Mouse (Mus musculus) stomach, embryonic 16.5 days (tissue): ENCODE results near the gene Por. TPM values are rescaled to one million over a fixed set of nuclear protein-coding genes. Genes with fewer than 3 reads are reported as not detected.
A peak's percentile ranks its signal among the peaks of the same experiment; 100 is the strongest.

Source experiments
- ATAC-seq: fragments of 200-750 bp; cut with Nextera tagmentation; 2 replicates; pipeline ENCODE4 v1.8.0; 2017; ENCODE audit warnings: moderate number of reproducible peaks, moderate TSS enrichment; ENCODE audit not compliant: insufficient read depth, low FRiP score
- H3K27ac ChIP-seq: fragments of 300-500 bp; sonication (generic); 2 replicates; pipeline ENCODE4 v1.5.1; 2014; ENCODE audit warnings: low read length
- H3K27me3 ChIP-seq: fragments of 300-500 bp; sonication (generic); 2 replicates; pipeline ENCODE4 v1.6.1; 2014; ENCODE audit warnings: low read length, control low read depth, mixed read lengths; ENCODE audit not compliant: control insufficient read depth, insufficient read depth
- H3K36me3 ChIP-seq: fragments of 300-500 bp; sonication (generic); 2 replicates; pipeline ENCODE4 v1.6.1; 2014; ENCODE audit warnings: low read length; ENCODE audit not compliant: control insufficient read depth, insufficient read depth
- H3K4me1 ChIP-seq: fragments of 300-500 bp; sonication (generic); 2 replicates; pipeline ENCODE4 v1.6.1; 2014; ENCODE audit warnings: low read length, control low read depth, mixed read lengths; ENCODE audit not compliant: control insufficient read depth, insufficient read depth
- H3K4me2 ChIP-seq: fragments of 300-500 bp; sonication (generic); 2 replicates; pipeline ENCODE4 v1.6.1; 2014; ENCODE audit warnings: low read depth, low read length, mixed read lengths
- H3K4me3 ChIP-seq: fragments of 300-500 bp; sonication (generic); replicated peaks from 2 replicates; pipeline ENCODE4 v1.5.1; 2014; ENCODE audit warnings: mild to moderate bottlenecking, low read length
- H3K9ac ChIP-seq: fragments of 300-500 bp; sonication (generic); 2 replicates; pipeline ENCODE4 v1.6.1; 2014; ENCODE audit warnings: low read length
- H3K9me3 ChIP-seq: fragments of 300-500 bp; sonication (generic); replicated peaks from 2 replicates; pipeline ENCODE4 v1.6.1; 2016; ENCODE audit warnings: low read length, control low read depth; ENCODE audit not compliant: control insufficient read depth
- WGBS: fragments of 180-500 bp; shearing (Covaris S2); extraction: QIAGEN DNeasy Blood & Tissue Kit; methylation state at CpG from one replicate; pipeline ENCODE4 v1.1.7; 2014; 5-methylcytosine and 5-hydroxymethylcytosine counted together
- polyA plus RNA-seq: library from polyadenylated mRNA; unstranded; fragments of >200 nt; fragmentation: Nextera tagmentation; extraction: Ambion mirVana; gene quantifications from 2 replicates; pipeline ENCODE4 v1.2.1, GENCODE M21; 2015

The Por gene
- polyA plus RNA-seq, 1 experiment from 2014 or later: 136 TPM

GRCm38 (mm10) chr5:135648461-135649308 lies 21.1 kb upstream of the Por start:
- 71% methylated on average over 9 of the region's 9 CpGs for whole genome bisulfite sequencing
- no peak overlapping the region for H3K27ac ChIP-seq
- H3K36me3 ChIP-seq: no peaks in the 10 kb centered on the region
- H3K4me2 ChIP-seq: no peak overlapping the region
- H3K9ac ChIP-seq: no peak overlapping the region
- H3K27me3 ChIP-seq: no peaks in the 10 kb centered on the region
- no peak for ATAC-seq
- no peak overlapping the region for H3K4me3 ChIP-seq
- no peaks in the 10 kb centered on the region for H3K9me3 ChIP-seq
- H3K4me1 ChIP-seq: 0 out of 2 replicates have a peak, but pooled peaks cover 4% of the 10 kb centered on the region

DNA sequence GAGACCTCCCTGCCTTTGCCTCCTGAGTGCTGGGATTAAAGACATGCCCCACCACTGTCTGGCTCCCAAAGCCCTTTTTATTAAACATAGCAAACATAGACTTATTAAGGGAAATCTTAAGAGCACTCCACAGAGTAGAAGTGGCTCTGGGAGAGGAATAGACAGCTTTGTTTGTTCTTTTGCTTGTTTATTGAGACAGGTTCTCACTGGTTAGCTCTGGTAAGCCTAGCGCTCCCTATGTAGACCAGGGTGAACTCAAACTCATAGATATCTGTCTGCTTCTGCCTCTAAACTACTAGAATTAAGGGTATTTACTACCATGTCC lies 20.6 kb upstream of the Por start:
- Histone ChIP-seq H3K9ac (no peak overlapping the region), H3K36me3 (no peaks in the 10 kb centered on the region), H3K9me3 (no peaks in the 10 kb centered on the region), H3K4me1 (0 out of 2 replicates have a peak, but pooled peaks cover 4% of the 10 kb centered on the region), H3K4me3 (no peak overlapping the region), H3K27ac (no peak overlapping the region), H3K27me3 (no peaks in the 10 kb centered on the region), H3K4me2 (no peak overlapping the region)
- no peak for ATAC-seq
- 93% methylated on average over 1 of the region's 1 CpGs for WGBS

- 71% methylated on average over 3 of the region's 3 CpGs for WGBS
- Histone ChIP-seq H3K27ac (no peak overlapping the region), H3K4me1 (no peaks in the 10 kb centered on the region), H3K27me3 (no peaks in the 10 kb centered on the region), H3K9ac (no peak overlapping the region), H3K9me3 (no peaks in the 10 kb centered on the region), H3K36me3 (no peaks in the 10 kb centered on the region), H3K4me2 (no peak overlapping the region), H3K4me3 (no peak overlapping the region)
- ATAC-seq: no peak
These were observed 18.3 kb upstream of the Por start for GRCm38 (mm10) chr5:135651536-135651935.

GRCm38 (mm10) chr5:135653209-135653608 lies 16.6 kb upstream of the Por start:
- Histone ChIP-seq H3K9ac (no peak overlapping the region), H3K4me1 (no peaks in the 10 kb centered on the region), H3K27ac (no peak overlapping the region), H3K9me3 (no peaks in the 10 kb centered on the region), H3K4me3 (no peak overlapping the region), H3K27me3 (no peaks in the 10 kb centered on the region), H3K4me2 (no peak overlapping the region), H3K36me3 (no peaks in the 10 kb centered on the region)
- ATAC-seq: no peak
- 63% methylated on average over 2 of the region's 2 CpGs for WGBS

GRCm38 (mm10) chr5:135656046-135656445 lies 13.8 kb upstream of the Por start:
- Histone ChIP-seq H3K27ac (no peak overlapping the region), H3K4me2 (no peak overlapping the region), H3K4me3 (no peak overlapping the region), H3K27me3 (no peaks in the 10 kb centered on the region), H3K9me3 (no peaks in the 10 kb centered on the region), H3K4me1 (no peaks in the 10 kb centered on the region), H3K9ac (no peak overlapping the region), H3K36me3 (no peaks in the 10 kb centered on the region)
- 46% methylated on average over 5 of the region's 5 CpGs for whole genome bisulfite sequencing
- no peak for ATAC-seq

DNA sequence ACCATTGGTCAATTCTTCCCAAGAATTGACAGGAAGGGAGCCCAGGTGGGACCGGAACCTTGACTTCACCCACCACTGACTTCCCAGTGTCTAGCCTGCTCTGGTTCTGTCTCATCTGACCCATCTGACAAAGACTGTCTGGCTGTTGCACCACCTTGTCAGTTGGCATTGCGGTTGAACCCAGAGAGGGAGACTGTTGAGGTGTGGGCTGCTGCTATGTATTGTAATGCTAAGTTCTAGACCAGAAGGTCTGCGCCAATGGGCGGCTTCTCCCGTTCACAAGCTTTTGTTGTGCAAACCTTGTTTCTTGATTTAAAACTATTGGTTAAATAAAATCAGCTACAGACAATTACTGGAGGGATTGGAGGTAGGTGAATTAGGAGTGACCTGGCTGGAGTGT lies 12.7 kb upstream of the Por start:
- H3K4me1 ChIP-seq: no peaks in the 10 kb centered on the region
- H3K4me2 ChIP-seq: no peak overlapping the region
- no peak for ATAC-seq
- no peaks in the 10 kb centered on the region for H3K36me3 ChIP-seq
- WGBS: 92% methylated on average over 5 of the region's 5 CpGs
- no peak overlapping the region for H3K4me3 ChIP-seq
- H3K27me3 ChIP-seq: no peaks in the 10 kb centered on the region
- H3K27ac ChIP-seq: no peak overlapping the region
- no peaks in the 10 kb centered on the region for H3K9me3 ChIP-seq
- H3K9ac ChIP-seq: no peak overlapping the region

GRCm38 (mm10) chr5:135657703-135658373 lies 12.0 kb upstream of the Por start:
- Histone ChIP-seq H3K9me3 (no peaks in the 10 kb centered on the region), H3K36me3 (no peaks in the 10 kb centered on the region), H3K4me3 (no peak overlapping the region), H3K9ac (peak overlapping the region; percentile 23; the same call in 1 of the 2 replicates), H3K27ac (no peak overlapping the region), H3K4me2 (no peak overlapping the region), H3K4me1 (no peaks in the 10 kb centered on the region), H3K27me3 (no peaks in the 10 kb centered on the region)
- ATAC-seq: no peak
- 47% methylated on average over 17 of the region's 17 CpGs for WGBS

DNA sequence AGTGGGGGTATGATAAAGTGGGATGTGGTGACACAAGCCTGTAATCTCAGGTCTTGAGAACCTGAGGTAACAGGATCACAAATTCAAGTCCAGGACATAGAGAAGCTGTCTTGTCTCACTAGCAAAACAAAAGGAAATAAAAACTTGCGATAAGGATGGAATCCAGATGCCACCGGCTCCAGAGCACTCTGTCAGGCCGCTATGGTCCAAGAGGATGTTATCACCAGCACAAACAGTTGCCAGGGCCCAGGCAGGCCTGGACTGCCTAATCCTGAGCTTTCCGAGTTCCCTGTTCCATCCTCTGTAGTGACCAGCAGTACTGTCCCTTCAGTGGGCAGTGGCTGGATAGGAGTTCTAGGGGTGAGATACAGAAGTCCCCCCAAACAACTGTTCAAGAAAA lies 9.9 kb upstream of the Por start:
- Histone ChIP-seq H3K36me3 (no peaks in the 10 kb centered on the region), H3K27ac (no peak overlapping the region), H3K4me2 (no peak overlapping the region), H3K9ac (no peak overlapping the region), H3K9me3 (no peaks in the 10 kb centered on the region), H3K27me3 (no peaks in the 10 kb centered on the region), H3K4me3 (no peak overlapping the region), H3K4me1 (no peaks in the 10 kb centered on the region)
- ATAC-seq: no peak
- WGBS: 53% methylated on average over 4 of the region's 4 CpGs

GRCm38 (mm10) chr5:135660535-135660934 lies 9.3 kb upstream of the Por start:
- Histone ChIP-seq H3K9ac (no peak overlapping the region; the same call in 1 of the 2 replicates), H3K36me3 (no peaks in the 10 kb centered on the region), H3K27ac (no peak overlapping the region), H3K9me3 (no peaks in the 10 kb centered on the region), H3K4me2 (no peak overlapping the region), H3K4me1 (no peaks in the 10 kb centered on the region), H3K4me3 (no peak overlapping the region), H3K27me3 (no peaks in the 10 kb centered on the region)
- no peak for ATAC-seq
- WGBS: 85% methylated on average over 7 of the region's 7 CpGs
